Mouse (Mus musculus) hindbrain, embryonic 11.5 days (tissue): ENCODE results near the gene Rabac1. TPM values are rescaled to one million over a fixed set of nuclear protein-coding genes. Genes with fewer than 3 reads are reported as not detected.

Experiments
- ATAC-seq: fragments of 200-750 bp; cut with Nextera tagmentation; 2 replicates; pipeline ENCODE4 v1.8.0; 2017; ENCODE audit warnings: mild to moderate bottlenecking, moderate TSS enrichment, moderate library complexity; ENCODE audit not compliant: low FRiP score
- DNase-seq: peaks from one replicate; pipeline ENCODE4 v3.0.0-alpha.2; 2015; ENCODE audit warnings: low spot score
- H3K27ac ChIP-seq: fragments of 300-500 bp; sonication (generic); 2 replicates; pipeline ENCODE4 v1.5.1; 2014; ENCODE audit warnings: mild to moderate bottlenecking, low read depth, low read length
- H3K27me3 ChIP-seq: fragments of 300-500 bp; sonication (generic); 2 replicates; pipeline ENCODE4 v1.6.1; 2014; ENCODE audit warnings: mild to moderate bottlenecking, low read length, moderate library complexity, mixed read lengths; ENCODE audit not compliant: control insufficient read depth, insufficient read depth
- H3K36me3 ChIP-seq: fragments of 300-500 bp; sonication (generic); 2 replicates; pipeline ENCODE4 v1.6.1; 2014; ENCODE audit warnings: mild to moderate bottlenecking, low read length, moderate library complexity, mixed read lengths; ENCODE audit not compliant: control insufficient read depth, insufficient read depth
- H3K4me1 ChIP-seq: fragments of 300-500 bp; sonication (generic); replicated peaks from 2 replicates; pipeline ENCODE4 v1.6.1; 2014; ENCODE audit warnings: low read length, mixed read lengths; ENCODE audit not compliant: control insufficient read depth, insufficient read depth
- H3K4me2 ChIP-seq: fragments of 300-500 bp; sonication (generic); replicated peaks from 2 replicates; pipeline ENCODE4 v1.6.1; 2014; ENCODE audit warnings: mild to moderate bottlenecking, low read depth, low read length
- H3K4me3 ChIP-seq: fragments of 300-500 bp; sonication (generic); 2 replicates; pipeline ENCODE4 v1.5.1; 2014; ENCODE audit warnings: low read depth, low read length
- H3K9ac ChIP-seq: fragments of 300-500 bp; sonication (generic); 2 replicates; pipeline ENCODE4 v1.6.1; 2014; ENCODE audit warnings: low read depth, low read length
- H3K9me3 ChIP-seq: fragments of 300-500 bp; sonication (generic); 2 replicates; pipeline ENCODE4 v1.6.1; 2016; ENCODE audit warnings: low read length; ENCODE audit not compliant: control insufficient read depth
- WGBS: fragments of 180-500 bp; shearing (Covaris S2); extraction: QIAGEN DNeasy Blood & Tissue Kit; methylation state at CpG from one replicate; pipeline ENCODE4 v1.1.7; 2014; 5-methylcytosine and 5-hydroxymethylcytosine counted together
- polyA plus RNA-seq: library from polyadenylated mRNA; unstranded; fragments of >200 nt; fragmentation: Nextera tagmentation; extraction: Ambion mirVana; gene quantifications from 2 replicates; pipeline ENCODE4 v1.2.1, GENCODE M21; 2014

Rabac1 gene
- polyA plus RNA-seq, 1 experiment from 2014 or later = 129 TPM

GRCm38 (mm10) chr7:25006171-25006570, 33.6 kb upstream of the Rabac1 start:
- peak; percentile 15 for ATAC-seq
- Histone ChIP-seq H3K9ac (no peak overlapping the region), H3K4me1 (peaks cover 16% of the 10 kb centered on the region; the same call in 1 of the 2 replicates), H3K27ac (no peak overlapping the region), H3K4me2 (peak overlapping the region; percentile 90), H3K4me3 (peak overlapping the region; percentile 67), H3K36me3 (no peaks in the 10 kb centered on the region), H3K9me3 (no peaks in the 10 kb centered on the region), H3K27me3 (peaks cover 35% of the 10 kb centered on the region)
- DNase-seq = no peak
- WGBS = 57% methylated on average over 3 of the region's 3 CpGs

GRCm38 (mm10) chr7:25005421-25006065, 33.0 kb upstream of the Rabac1 start, which contains the start of gene Atp1a3:
Atp1a3 (minus strand) TSS chr7:25005958.
- Histone ChIP-seq H3K4me1 (peaks cover 14% of the 10 kb centered on the region; the same call in 1 of the 2 replicates), H3K4me3 (peak within 1 kb of the TSS; percentile 67), H3K9ac (peak within 1 kb of the TSS; percentile 65), H3K27me3 (peaks cover 31% of the 10 kb centered on the region), H3K36me3 (no peaks in the 10 kb centered on the region), H3K4me2 (peak within 1 kb of the TSS; percentile 90), H3K27ac (peak within 1 kb of the TSS; percentile 67), H3K9me3 (no peaks in the 10 kb centered on the region)
- 2% methylated on average over 38 of the region's 54 CpGs for WGBS
- peak; percentile 77 for ATAC-seq
- peak; percentile 72 for DNase-seq

GRCm38 (mm10) chr7:25004806-25005205, 32.3 kb upstream of the Rabac1 start:
- Histone ChIP-seq H3K36me3 (no peaks in the 10 kb centered on the region), H3K9me3 (no peaks in the 10 kb centered on the region), H3K4me2 (peak overlapping the region; percentile 90), H3K27ac (no peak overlapping the region), H3K4me1 (peaks cover 10% of the 10 kb centered on the region; the same call in 1 of the 2 replicates), H3K9ac (peak overlapping the region; percentile 65), H3K27me3 (peaks cover 23% of the 10 kb centered on the region), H3K4me3 (peak overlapping the region; percentile 67)
- DNase-seq = no peak
- ATAC-seq = no peak
- WGBS = 45% methylated on average over 6 of the region's 9 CpGs

- Histone ChIP-seq H3K9ac (no peak overlapping the region), H3K36me3 (no peaks in the 10 kb centered on the region), H3K27ac (no peak overlapping the region), H3K9me3 (no peaks in the 10 kb centered on the region), H3K4me3 (peak overlapping the region; percentile 67; the same call in 1 of the 2 replicates), H3K27me3 (peaks cover 14% of the 10 kb centered on the region), H3K4me2 (no peak overlapping the region), H3K4me1 (peaks cover 7% of the 10 kb centered on the region; the same call in 1 of the 2 replicates)
- WGBS = 83% methylated on average over 8 of the region's 8 CpGs
- ATAC-seq (no peak), DNase-seq (no peak)
Measured at GRCm38 (mm10) chr7:25003820-25004388, 31.4 kb upstream of the Rabac1 start.

- H3K4me3 ChIP-seq = no peak overlapping the region
- no peaks in the 10 kb centered on the region for H3K36me3 ChIP-seq
- 62% methylated on average over 8 of the region's 11 CpGs for WGBS
- no peak overlapping the region for H3K27ac ChIP-seq
- peaks cover 9% of the 10 kb centered on the region for H3K27me3 ChIP-seq
- H3K4me1 ChIP-seq = peaks cover 5% of the 10 kb centered on the region; the same call in 1 of the 2 replicates
- no peak overlapping the region; the same call in 1 of the 2 replicates for H3K4me2 ChIP-seq
- ATAC-seq (no peak), DNase-seq (no peak)
- no peak overlapping the region for H3K9ac ChIP-seq
- H3K9me3 ChIP-seq = no peaks in the 10 kb centered on the region
Measured at GRCm38 (mm10) chr7:25003291-25003690, 30.7 kb upstream of the Rabac1 start.

GRCm38 (mm10) chr7:25000711-25001110, 28.2 kb upstream of the Rabac1 start:
- Histone ChIP-seq H3K4me1 (no peaks in the 10 kb centered on the region; the same call in 1 of the 2 replicates), H3K36me3 (no peaks in the 10 kb centered on the region), H3K27ac (no peak overlapping the region), H3K4me2 (no peak overlapping the region), H3K27me3 (no peaks in the 10 kb centered on the region; the same call in 1 of the 2 replicates), H3K4me3 (no peak overlapping the region), H3K9ac (no peak overlapping the region), H3K9me3 (no peaks in the 10 kb centered on the region)
- 74% methylated on average over 12 of the region's 12 CpGs for WGBS
- ATAC-seq (no peak), DNase-seq (no peak)

GRCm38 (mm10) chr7:25000211-25000610, 27.7 kb upstream of the Rabac1 start:
- H3K36me3 ChIP-seq = no peaks in the 10 kb centered on the region
- H3K4me1 ChIP-seq = no peaks in the 10 kb centered on the region; the same call in 1 of the 2 replicates
- no peak overlapping the region for H3K9ac ChIP-seq
- 70% methylated on average over 7 of the region's 7 CpGs for WGBS
- H3K9me3 ChIP-seq = no peaks in the 10 kb centered on the region
- H3K27me3 ChIP-seq = no peaks in the 10 kb centered on the region; the same call in 1 of the 2 replicates
- DNase-seq (no peak), ATAC-seq (no peak)
- no peak overlapping the region for H3K4me3 ChIP-seq
- H3K4me2 ChIP-seq = no peak overlapping the region
- no peak overlapping the region for H3K27ac ChIP-seq

- no peak for ATAC-seq
- Histone ChIP-seq H3K27me3 (no peaks in the 10 kb centered on the region), H3K4me2 (no peak overlapping the region), H3K4me3 (no peak overlapping the region), H3K4me1 (no peaks in the 10 kb centered on the region), H3K36me3 (no peaks in the 10 kb centered on the region), H3K9ac (no peak overlapping the region), H3K9me3 (no peaks in the 10 kb centered on the region), H3K27ac (no peak overlapping the region)
- no peak for DNase-seq
- 78% methylated on average over 6 of the region's 6 CpGs for WGBS
Measured at GRCm38 (mm10) chr7:24993081-24993480, 20.5 kb upstream of the Rabac1 start.

- Histone ChIP-seq H3K4me2 (no peak overlapping the region), H3K9ac (no peak overlapping the region), H3K27me3 (no peaks in the 10 kb centered on the region), H3K36me3 (no peaks in the 10 kb centered on the region), H3K9me3 (no peaks in the 10 kb centered on the region), H3K4me3 (no peak overlapping the region), H3K4me1 (no peaks in the 10 kb centered on the region), H3K27ac (no peak overlapping the region)
- 85% methylated on average over 8 of the region's 8 CpGs for WGBS
- DNase-seq = no peak
- no peak for ATAC-seq
Measured at GRCm38 (mm10) chr7:24990478-24990877, 17.9 kb upstream of the Rabac1 start.
